Mouse (Mus musculus): ENCODE measurements at regions not wholly inside any gene's neighbourhood (a gene's known extent, or its start where the extent isn't known, plus 50 kb on each side); places are given as distances from the start of the nearest gene placed in this dataset.
A peak's percentile ranks its signal among the peaks of the same experiment; 100 is the strongest.

DNA sequence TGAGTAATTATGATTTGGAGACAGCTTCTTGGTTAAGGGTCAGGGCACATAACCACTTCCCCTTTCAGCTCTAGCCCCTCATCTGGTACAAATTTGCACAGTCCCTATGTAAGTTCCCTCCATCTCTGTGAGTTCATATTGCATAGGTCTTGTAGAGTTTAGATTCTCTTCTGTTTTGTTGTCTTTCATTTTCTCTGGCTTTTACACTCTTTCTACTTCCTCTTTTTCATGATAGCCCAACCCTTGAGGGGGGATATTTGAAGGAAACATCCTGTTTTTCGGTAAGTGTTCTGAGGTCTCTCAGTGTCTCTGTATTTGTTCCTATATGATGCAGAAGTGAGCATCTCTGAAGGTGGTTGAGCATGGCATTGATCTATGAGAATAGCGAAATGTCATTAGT, 515.7 kb upstream of the Stxbp6 start:
- TF ChIP-seq BHLHE40 (IDR thresholded peaks at IDR 0.05; ENCODE audit: borderline replicate concordance, low read depth, low read length) (no peak), CHD2 (IDR thresholded peaks at IDR 0.05; ENCODE audit: low read length) (no peak), EP300 (IDR thresholded peaks at IDR 0.05; ENCODE audit: low read depth in 1 of 2, low read length in 2 of 2) (peak in 1 of 2 experiments; percentile 45; a peak in 2 of 4 replicates), ZNF384 (IDR thresholded peaks at IDR 0.05; ENCODE audit: low read depth, low read length) (no peak), POLR2A (IDR thresholded peaks at IDR 0.05; ENCODE audit: control insufficient read depth in 1 of 2, insufficient read depth in 1 of 2, low read depth in 1 of 2, low read length in 2 of 2, poor library complexity in 1 of 2) (no peak), MEF2A (IDR thresholded peaks at IDR 0.05; ENCODE audit: extremely low read depth, insufficient replicate concordance, low read depth, low read length, poor library complexity, severe bottlenecking) (no peak), CTCF (IDR thresholded peaks at IDR 0.05 in 2 of 3, conservative IDR thresholded peaks at IDR 0.05 in 1 of 3; ENCODE audit: control insufficient read depth in 1 of 3, insufficient read depth in 1 of 3, low read depth in 2 of 3, low read length in 3 of 3, poor library complexity in 1 of 3, severe bottlenecking in 1 of 3) (no peak), GATA1 (IDR thresholded peaks at IDR 0.05; ENCODE audit: low read depth, low read length) (no peak), RCOR1 (IDR thresholded peaks at IDR 0.05; ENCODE audit: low read depth, low read length) (no peak), MAX (IDR thresholded peaks at IDR 0.05; ENCODE audit: low read length) (no peak), CHD1 (IDR thresholded peaks at IDR 0.05; ENCODE audit: low read depth, low read length) (no peak)
